ENCODE assay signal across 8 mouse cellular contexts in genomic region chr5:33018561-33019425, GRCm38 (mm10). TPM values are rescaled to one million over a fixed set of nuclear protein-coding genes. Genes with fewer than 3 reads are reported as not detected.
A peak's percentile ranks its signal among the peaks of the same experiment; 100 is the strongest.
DNase-seq lines count a peak whose midpoint lies in the region; ATAC-seq and TF ChIP-seq lines count a peak whose summit lies in the region.

Ywhah (plus strand) TSS chr5:33018816.

- ATAC-seq in activated CD4-positive, CD25-positive, alpha-beta regulatory T cell, adult 4 months: peak; percentile 92
- peak; percentile 81 for ATAC-seq in megakaryocyte progenitor cell, adult 5-6 weeks (replicated peaks; ENCODE audit: poor library complexity)

- TF ChIP-seq POLR2A in cortical plate, adult 2 months (IDR thresholded peaks at IDR 0.05; ENCODE audit: extremely low read depth, insufficient read depth, low read length): peak; percentile 84

- peak; percentile 96 for DNase-seq in gastrocnemius, postnatal 10 days
- DNase-seq in induced T-regulatory cell, adult 2 months (ENCODE audit: low read depth): peak; percentile 99
- peak; percentile 92 to 98 for DNase-seq in left cerebral cortex, adult 9 months (ENCODE audit: low spot score in 2 of 2)
- DNase-seq in right cerebral cortex, postnatal 14 days: peak; percentile 97
- peak; percentile 92 to 95 for DNase-seq in urinary bladder, postnatal 36 days (ENCODE audit: low spot score in 2 of 2)

- peaks cover 10% of the 10 kb centered on the region; the same call in 1 of the 2 replicates for H3K4me1 ChIP-seq in cortical plate, adult 2 months (ENCODE audit: control insufficient read depth, insufficient read depth, low read length)

- peak within 1 kb of the TSS; percentile 99 for H3K4me3 ChIP-seq in cortical plate, adult 2 months (ENCODE audit: insufficient read depth, low read length)

- no peak for TF ChIP-seq CTCF in cortical plate, adult 2 months (IDR thresholded peaks at IDR 0.05; ENCODE audit: extremely low read depth, insufficient read depth, low read length)

- H3K27ac ChIP-seq in cortical plate, adult 2 months (ENCODE audit: insufficient read depth, low read length): peak within 1 kb of the TSS; percentile 98

RNA-seq across cellular contexts. Expression of gene Ywhah, which starts in this region (rescaled TPM):
- 100 to 1,000 TPM; 255 to 299 TPM for polyA plus RNA-seq in activated CD4-positive, CD25-positive, alpha-beta regulatory T cell, adult 4 months (2017; shearing (Covaris generic))
- 1,599 and 1,684 TPM in 2 replicates for polyA plus RNA-seq in cortical plate, adult 2 months (2012; rRNA removed)
- total RNA-seq in gastrocnemius, postnatal 10 days (2021): 100 to 1,000 TPM in 1 of 2 experiments, 10 to 100 TPM in 1; 82.0 to 106 TPM
- total RNA-seq in megakaryocyte progenitor cell, adult 5-6 weeks (2015): 340 and 391 TPM in 2 replicates
- total RNA-seq in megakaryocyte progenitor cell, adult 5-6 weeks (2017): 138 and 149 TPM in 2 replicates

Comparison
In these comparisons a context has a peak if more than half of its experiments do, and no peak if none do; other contexts are left out.
1. Peak in every context shown above with its lines: DNase-seq, ATAC-seq, H3K4me3 ChIP-seq and H3K27ac ChIP-seq.